Mouse (Mus musculus) left cerebral cortex, postnatal 36 days (tissue): Measurements from ENCODE around the gene D10Jhu81e. TPM values are rescaled to one million over a fixed set of nuclear protein-coding genes. Genes with fewer than 3 reads are reported as not detected.

Source experiments
- total RNA-seq, 2 experiments: library from RNA; stranded (reverse); gene quantifications; 2 replicates each; pipeline ENCODE4 v1.2.3; 2021

The D10Jhu81e gene
- total RNA-seq, 2 experiments from 2014 or later, result 108 to 123 TPM

Other genes with a start within 250 kb of the D10Jhu81e start
- gene Trpm2, start 199.2 kb downstream of the D10Jhu81e start, total RNA-seq, result 10 to 100 TPM; 40.4 to 44.2 TPM
- gene 1810043G02Rik, start 191.3 kb downstream of the D10Jhu81e start, total RNA-seq, result 10 to 100 TPM; 32.7 to 38.1 TPM
- gene Pfkl, start 159.7 kb downstream of the D10Jhu81e start, total RNA-seq, result 100 to 1,000 TPM; 149 to 153 TPM
- gene Dnmt3l, start 127.8 kb downstream of the D10Jhu81e start, total RNA-seq, result not detected
- under 1 TPM in 1 of 2 experiments, not detected in 1; 0.25 TPM for gene Aire, start 126.2 kb downstream of the D10Jhu81e start, total RNA-seq
- 1 to 10 TPM; 1.9 to 2.2 TPM for gene Icosl, start 100.5 kb downstream of the D10Jhu81e start, total RNA-seq
- gene Pwp2, start 15.4 kb upstream of the D10Jhu81e start, total RNA-seq, result 10 to 100 TPM; 18.9 TPM
- 10 to 100 TPM; 82.3 to 89.2 TPM for gene Trappc10, start 74.9 kb upstream of the D10Jhu81e start, total RNA-seq
- 100 to 1,000 TPM; 269 to 279 TPM for gene Agpat3, start 182.7 kb upstream of the D10Jhu81e start, total RNA-seq
- gene Rrp1, start 243.3 kb upstream of the D10Jhu81e start, total RNA-seq, result 100 to 1,000 TPM; 348 to 358 TPM